Mouse (Mus musculus) G1E (cell line): ENCODE measurements around the gene Gm49321. TPM values are rescaled to one million over a fixed set of nuclear protein-coding genes. Genes with fewer than 3 reads are reported as not detected.

Experiments
- ATAC-seq: 2 replicates; pipeline ENCODE4 v1.8.0; 2016; ENCODE audit warnings: mild to moderate bottlenecking; ENCODE audit not compliant: insufficient number of reproducible peaks, poor library complexity, low FRiP score, severe bottlenecking; ENCODE audit errors: extremely low read depth
- DNase-seq: peaks from one replicate; pipeline ENCODE4 v3.0.0; 2012; ENCODE audit warnings: low spot score
- H3K27me3 ChIP-seq: 2 replicates; pipeline ENCODE4 v1.6.1; 2012; ENCODE audit warnings: mild to moderate bottlenecking, low read length, inconsistent platforms; ENCODE audit not compliant: insufficient read depth
- H3K36me3 ChIP-seq: replicated peaks from 2 replicates; pipeline ENCODE3; 2012; ENCODE audit warnings: mild to moderate bottlenecking, inconsistent platforms
- H3K4me1 ChIP-seq: 2 replicates; pipeline ENCODE4 v1.6.1; 2012; ENCODE audit warnings: low read depth, low read length, inconsistent platforms, mixed read lengths; ENCODE audit not compliant: insufficient read depth
- H3K4me3 ChIP-seq: 2 replicates; pipeline ENCODE4 v1.5.1; 2012; ENCODE audit warnings: low read depth, mild to moderate bottlenecking, inconsistent platforms, low read length, moderate library complexity, mixed read lengths
- H3K9me3 ChIP-seq: replicated peaks from 2 replicates; pipeline ENCODE4 v1.6.1; 2012; ENCODE audit warnings: inconsistent platforms
- CTCF ChIP-seq: IDR thresholded peaks from 2 replicates; pipeline ENCODE4 v1.5.1; 2012; ENCODE audit warnings: low read depth, low read length, inconsistent platforms, mixed read lengths
- GATA1 ChIP-seq: IDR thresholded peaks from 2 replicates; pipeline ENCODE4 v1.6.1; 2012; ENCODE audit warnings: borderline replicate concordance, low read length, inconsistent platforms, mixed read lengths
- GATA2 ChIP-seq: IDR thresholded peaks from 2 replicates; pipeline ENCODE4 v1.6.1; 2012; ENCODE audit warnings: low read depth, low read length, inconsistent platforms, borderline replicate concordance
- POLR2AphosphoS5 ChIP-seq: IDR thresholded peaks from 2 replicates; pipeline ENCODE4 v1.6.1; 2012; ENCODE audit warnings: low read depth, low read length, inconsistent platforms; ENCODE audit not compliant: insufficient replicate concordance
- TAL1 ChIP-seq: conservative IDR thresholded peaks from 2 replicates; pipeline ENCODE4 v1.6.1; 2012; ENCODE audit warnings: low read depth, low read length, inconsistent platforms, mixed read lengths
- polyA plus RNA-seq: library from polyadenylated mRNA; stranded (reverse); fragments of >175 nt; gene quantifications from 2 replicates; pipeline ENCODE4 v1.2.3, GENCODE M21; 2012
- total RNA-seq, 2 experiments: library from RNA; stranded (forward) in 1 of 2; stranded (reverse) in 1 of 2; fragments of 200-1000 nt in 1 of 2; fragments of >200 nt in 1 of 2; fragmentation: Nextera tagmentation in 1 of 2; gene quantifications; 2 replicates each; pipeline ENCODE4 v1.2.3; 2014 to 2017

Gene Gm49321
- total RNA-seq (2014; fragmentation: Nextera tagmentation) = 6.7 and 9.5 TPM in 2 replicates
- not detected in 2 replicates for total RNA-seq (2017)
- not detected in 2 replicates for polyA plus RNA-seq

- no peak for ATAC-seq
- TF ChIP-seq CTCF = no peak
- no peak for TF ChIP-seq TAL1
- TF ChIP-seq POLR2AphosphoS5 = no peak
- no peak for TF ChIP-seq GATA1
- no peak for TF ChIP-seq GATA2
- H3K36me3 ChIP-seq = peaks cover 85% of the 10 kb centered on the region
Observed at GRCm38 (mm10) chr12:73937353-73937752, at the start of gene Gm49321. Gene Gm49321, plus strand, starts transcription at chr12:73937653.

GRCm38 (mm10) chr12:73888003-73888783 is 49.3 kb upstream of the Gm49321 start:
- Histone ChIP-seq H3K4me1 (no peaks in the 10 kb centered on the region), H3K9me3 (no peaks in the 10 kb centered on the region), H3K4me3 (no peak overlapping the region), H3K36me3 (no peaks in the 10 kb centered on the region), H3K27me3 (peaks cover 17% of the 10 kb centered on the region)
- TF ChIP-seq POLR2AphosphoS5 (no peak), GATA1 (no peak), CTCF (no peak), GATA2 (no peak), TAL1 (no peak)
- DNase-seq (no peak), ATAC-seq (no peak)

More at GRCm38 (mm10) chr12:73937353-73937752, at the start of gene Gm49321:
- Histone ChIP-seq H3K4me3 (no peak within 1 kb of the TSS), H3K4me1 (no peaks in the 10 kb centered on the region), H3K27me3 (no peaks in the 10 kb centered on the region), H3K9me3 (no peaks in the 10 kb centered on the region)
- DNase-seq = no peak

- no peak for TF ChIP-seq TAL1
- no peak for TF ChIP-seq GATA1
- TF ChIP-seq POLR2AphosphoS5 = no peak
- TF ChIP-seq CTCF = no peak
- no peak for TF ChIP-seq GATA2
- DNase-seq (no peak), ATAC-seq (no peak)
- H3K36me3 ChIP-seq = no peaks in the 10 kb centered on the region
- peaks cover 17% of the 10 kb centered on the region for H3K27me3 ChIP-seq
- no peaks in the 10 kb centered on the region for H3K4me1 ChIP-seq
- H3K4me3 ChIP-seq = no peak overlapping the region
- H3K9me3 ChIP-seq = no peaks in the 10 kb centered on the region
Observed at GRCm38 (mm10) chr12:73889571-73889970, 47.9 kb upstream of the Gm49321 start.

- Histone ChIP-seq H3K27me3 (peaks cover 14% of the 10 kb centered on the region), H3K9me3 (no peaks in the 10 kb centered on the region), H3K36me3 (no peaks in the 10 kb centered on the region), H3K4me3 (no peak overlapping the region), H3K4me1 (no peaks in the 10 kb centered on the region)
- ATAC-seq (no peak), DNase-seq (no peak)
- TF ChIP-seq GATA1 = no peak
- TF ChIP-seq TAL1 = no peak
- no peak for TF ChIP-seq POLR2AphosphoS5
- TF ChIP-seq CTCF = no peak
- TF ChIP-seq GATA2 = no peak
Observed at GRCm38 (mm10) chr12:73890086-73890485, 47.4 kb upstream of the Gm49321 start.

- no peaks in the 10 kb centered on the region for H3K4me1 ChIP-seq
- no peak for DNase-seq
Observed at GRCm38 (mm10) chr12:73892616-73893015, 44.8 kb upstream of the Gm49321 start.

GRCm38 (mm10) chr12:73894838-73895237 is 42.6 kb upstream of the Gm49321 start:
- Histone ChIP-seq H3K4me1 (no peaks in the 10 kb centered on the region), H3K27me3 (peaks cover 23% of the 10 kb centered on the region), H3K36me3 (no peaks in the 10 kb centered on the region), H3K9me3 (no peaks in the 10 kb centered on the region), H3K4me3 (no peak overlapping the region)
- DNase-seq (no peak), ATAC-seq (no peak)
- TF ChIP-seq GATA2 = no peak
- TF ChIP-seq GATA1 = no peak
- no peak for TF ChIP-seq POLR2AphosphoS5
- no peak for TF ChIP-seq CTCF
- TF ChIP-seq TAL1 = no peak

More at GRCm38 (mm10) chr12:73892616-73893015, 44.8 kb upstream of the Gm49321 start:
- H3K27me3 ChIP-seq = peaks cover 22% of the 10 kb centered on the region
- no peaks in the 10 kb centered on the region for H3K9me3 ChIP-seq
- H3K36me3 ChIP-seq = no peaks in the 10 kb centered on the region
- ATAC-seq = no peak
- H3K4me3 ChIP-seq = no peak overlapping the region
- TF ChIP-seq POLR2AphosphoS5 (no peak), CTCF (no peak), GATA2 (no peak), GATA1 (no peak), TAL1 (no peak)
